Mouse (Mus musculus) adrenal gland, postnatal 10 days (tissue): Measurements from ENCODE around the gene Lce1l. TPM values are rescaled to one million over a fixed set of nuclear protein-coding genes. Genes with fewer than 3 reads are reported as not detected.
A peak's percentile ranks its signal among the peaks of the same experiment; 100 is the strongest.
"Not testable (repeated sequence)": the region's sequence is repeated elsewhere in the genome, so short reads cannot be mapped to it uniquely, and the experiment has no call there.

ENCODE experiments used
- DNase-seq: peaks from one replicate; pipeline ENCODE4 v3.0.0; 2021; ENCODE audit warnings: mixed read lengths
- long read RNA-seq, 2 experiments: library from polyadenylated mRNA; stranded (forward); transcript quantifications; one replicate each; pipeline ENCODE4 v2.0.0; 2021
- total RNA-seq, 2 experiments: library from RNA; stranded (reverse); gene quantifications; 2 replicates each; pipeline ENCODE4 v1.2.3; 2021

The Lce1l gene
- total RNA-seq = not detected
- long read RNA-seq, experiment 1 = 0 reads
- long read RNA-seq, experiment 2 = 0 reads

- no peak for DNase-seq
Observed at GRCm38 (mm10) chr3:92851186-92851585, at the start of gene Lce1l. Gene Lce1l (minus strand): TSS chr3:92851286.

DNA sequence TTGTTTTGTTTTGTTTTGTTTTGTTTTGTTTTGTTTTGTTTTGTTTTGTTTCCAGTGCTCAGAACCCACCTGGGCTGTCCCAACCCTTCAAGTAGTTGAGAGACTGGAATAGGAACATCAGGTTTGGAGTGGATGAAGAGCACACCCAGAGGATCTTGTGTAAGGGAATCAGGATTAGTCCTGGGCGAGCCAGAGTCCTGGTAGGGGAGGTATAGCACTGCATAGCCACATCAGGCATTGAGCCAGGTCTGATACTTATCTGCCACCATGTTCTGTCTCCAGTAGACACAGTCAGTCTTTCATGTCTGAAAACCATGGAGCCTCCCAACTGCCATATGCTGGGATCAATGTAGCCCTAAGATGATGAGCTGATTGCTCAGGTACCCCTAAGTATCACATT is 43.4 kb upstream of the Lce1l start:
- DNase-seq = no peak

GRCm38 (mm10) chr3:92894063-92894462 is 43.0 kb upstream of the Lce1l start:
- peak; percentile 14 for DNase-seq

GRCm38 (mm10) chr3:92874180-92874579 is 23.1 kb upstream of the Lce1l start:
- DNase-seq = no peak

DNA sequence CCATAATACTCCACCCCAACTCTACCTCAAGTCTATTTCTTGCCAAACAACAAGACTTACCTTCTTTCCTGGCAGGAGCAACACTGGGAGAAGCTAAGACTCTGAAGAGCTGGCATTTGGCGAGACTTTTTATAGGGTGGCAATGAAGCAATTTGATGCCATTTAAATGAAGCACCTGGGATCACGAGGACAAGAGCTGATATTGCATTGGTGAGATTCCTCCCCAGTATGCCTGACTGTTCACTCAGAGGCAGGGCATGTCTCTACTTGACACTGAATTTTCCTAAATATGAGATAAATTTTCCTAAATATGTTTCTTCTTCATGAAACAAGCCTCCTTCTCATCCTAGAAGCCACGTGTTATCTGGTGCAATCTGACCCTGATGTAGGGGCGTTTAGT is 19.0 kb upstream of the Lce1l start, which contains the start of gene 2310050C09Rik:
Gene 2310050C09Rik, minus strand, starts transcription at position 101 of the 400 bp plus-strand sequence.
- DNase-seq = no peak

GRCm38 (mm10) chr3:92827108-92827507 is 24.0 kb downstream of the Lce1l start, which contains the start of gene Kprp:
Gene Kprp (minus strand): TSS chr3:92827247.
- DNase-seq = no peak

- DNase-seq = no peak
Observed at GRCm38 (mm10) chr3:92825808-92826207, 25.3 kb downstream of the Lce1l start.

DNA sequence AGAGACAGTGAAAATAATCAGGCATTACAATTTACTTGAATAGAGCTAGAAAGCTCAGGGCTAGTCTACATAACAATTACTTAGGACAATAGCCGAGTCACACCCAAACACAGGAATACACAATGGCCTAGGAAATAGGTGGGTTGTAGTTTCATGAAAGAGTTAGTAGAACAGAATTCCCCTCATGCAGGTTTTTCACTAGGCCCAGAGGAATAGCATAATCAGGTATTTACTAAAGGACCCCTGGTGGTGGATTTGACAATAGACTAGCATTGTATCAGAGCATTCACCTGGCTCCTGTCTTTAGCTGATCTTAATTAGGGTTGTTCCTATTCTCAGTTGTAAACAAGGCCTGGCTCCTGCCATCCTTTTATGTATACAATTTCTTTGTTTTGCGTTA is 35.0 kb downstream of the Lce1l start:
- not testable (repeated sequence) for DNase-seq

- no peak for DNase-seq
Observed at GRCm38 (mm10) chr3:92815581-92815980, 35.5 kb downstream of the Lce1l start.

GRCm38 (mm10) chr3:92807791-92808190 is 43.3 kb downstream of the Lce1l start, which contains the start of gene Lce1k:
Gene Lce1k (minus strand): TSS chr3:92807891.
- no peak for DNase-seq

Other genes with a start within 250 kb of the Lce1l start
- not detected for gene 2210017I01Rik, start 243.8 kb downstream of the Lce1l start, total RNA-seq
- not detected for gene Lce6a, start 229.6 kb downstream of the Lce1l start, total RNA-seq
- gene Lce1a1, start 203.0 kb downstream of the Lce1l start, total RNA-seq = not detected
- gene Lce1b, start 194.4 kb downstream of the Lce1l start, total RNA-seq = not detected
- not detected for gene Lce1a2, start 181.0 kb downstream of the Lce1l start, total RNA-seq
- not detected for gene Lce1c, start 172.0 kb downstream of the Lce1l start, total RNA-seq
- gene Lce1d, start 164.1 kb downstream of the Lce1l start, total RNA-seq = not detected
- gene Lce1e, start 142.2 kb downstream of the Lce1l start, total RNA-seq = not detected
- not detected for gene Lce1f, start 130.9 kb downstream of the Lce1l start, total RNA-seq
- gene Gm38119, start 112.2 kb downstream of the Lce1l start, total RNA-seq = not detected
- not detected for gene Lce1g, start 98.9 kb downstream of the Lce1l start, total RNA-seq
- not detected for gene Lce1h, start 86.2 kb downstream of the Lce1l start, total RNA-seq
- gene Lce1i, start 72.4 kb downstream of the Lce1l start, total RNA-seq = not detected
- not detected for gene Lce1j, start 60.8 kb downstream of the Lce1l start, total RNA-seq
- gene Lce1k, start 43.4 kb downstream of the Lce1l start, total RNA-seq = not detected
- gene Kprp, start 24.0 kb downstream of the Lce1l start, total RNA-seq = not detected
- gene 2310050C09Rik, start 18.9 kb upstream of the Lce1l start, total RNA-seq = not detected
- gene Lce3a, start 74.9 kb upstream of the Lce1l start, total RNA-seq = not detected
- gene Lce3b, start 81.7 kb upstream of the Lce1l start, total RNA-seq = not detected
- gene Lce3c, start 93.2 kb upstream of the Lce1l start, total RNA-seq = not detected
- not detected for gene Lce3d, start 106.1 kb upstream of the Lce1l start, total RNA-seq
- gene Lce3e, start 115.8 kb upstream of the Lce1l start, total RNA-seq = not detected
- gene Lce3f, start 140.9 kb upstream of the Lce1l start, total RNA-seq = not detected
- gene Crct1, start 164.4 kb upstream of the Lce1l start, total RNA-seq = not detected
- not detected for gene Lce1m, start 167.8 kb upstream of the Lce1l start, total RNA-seq
- gene Gm4858, start 217.5 kb upstream of the Lce1l start, total RNA-seq = not detected